Mouse (Mus musculus): ENCODE data around the gene E330021D16Rik. TPM values are rescaled to one million over a fixed set of nuclear protein-coding genes. Genes with fewer than 3 reads are reported as not detected.

Gene E330021D16Rik
- 0.22 TPM in 1 of 2 replicates, not detected in the other for polyA plus RNA-seq (2015; fragmentation: Nextera tagmentation; extraction: Ambion mirVana)

DNA sequence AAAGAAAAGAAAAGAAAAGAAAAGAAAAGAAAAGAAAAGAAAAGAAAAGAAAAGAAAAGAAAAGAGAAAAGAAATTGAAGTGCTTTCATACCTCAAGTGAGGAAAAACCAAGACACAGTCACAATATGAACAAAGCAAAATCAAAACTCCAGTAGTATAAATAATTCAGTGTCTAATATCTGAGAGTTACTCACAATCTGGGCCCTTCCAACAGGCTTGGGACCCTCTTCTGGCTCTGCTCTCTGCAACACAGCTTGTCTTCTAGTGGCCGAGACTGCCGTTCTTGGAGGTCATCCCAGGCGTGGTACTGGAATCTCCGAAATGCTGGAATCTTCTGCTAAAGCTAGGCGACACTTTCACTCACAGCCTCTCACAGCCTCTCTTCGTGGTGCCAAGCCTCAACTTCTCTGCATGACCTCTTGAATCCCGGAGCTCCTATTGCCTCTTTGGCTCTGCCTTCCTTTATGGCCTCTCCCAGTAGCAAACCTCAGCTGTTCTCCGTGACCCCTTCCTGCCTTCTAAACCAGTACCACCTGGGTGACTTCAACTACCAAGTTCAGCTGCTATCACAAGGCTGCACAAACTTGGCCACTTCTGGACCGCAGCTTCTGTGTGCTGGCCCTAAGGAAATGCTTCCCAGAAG, at the start of gene E330021D16Rik:
E330021D16Rik (minus strand) TSS at position 437 of the 643 bp plus-strand sequence.
- H3K27me3 ChIP-seq: no peaks in the 10 kb centered on the region
- ATAC-seq (ENCODE audit: low read depth) (no peak), DNase-seq (no peak)
- peaks cover 16% of the 10 kb centered on the region; the same call in 1 of the 2 replicates for H3K4me1 ChIP-seq (replicated peaks)
- no peaks in the 10 kb centered on the region for H3K9me3 ChIP-seq (replicated peaks)
- no peak within 1 kb of the TSS for H3K27ac ChIP-seq
- no peak within 1 kb of the TSS for H3K4me3 ChIP-seq (replicated peaks)
- no peak within 1 kb of the TSS for H3K4me2 ChIP-seq
- 78% methylated on average over 9 of the region's 9 CpGs for WGBS (ENCODE audit: insufficient replicate concordance)
- no peaks in the 10 kb centered on the region for H3K36me3 ChIP-seq
- no peak within 1 kb of the TSS for H3K9ac ChIP-seq

DNA sequence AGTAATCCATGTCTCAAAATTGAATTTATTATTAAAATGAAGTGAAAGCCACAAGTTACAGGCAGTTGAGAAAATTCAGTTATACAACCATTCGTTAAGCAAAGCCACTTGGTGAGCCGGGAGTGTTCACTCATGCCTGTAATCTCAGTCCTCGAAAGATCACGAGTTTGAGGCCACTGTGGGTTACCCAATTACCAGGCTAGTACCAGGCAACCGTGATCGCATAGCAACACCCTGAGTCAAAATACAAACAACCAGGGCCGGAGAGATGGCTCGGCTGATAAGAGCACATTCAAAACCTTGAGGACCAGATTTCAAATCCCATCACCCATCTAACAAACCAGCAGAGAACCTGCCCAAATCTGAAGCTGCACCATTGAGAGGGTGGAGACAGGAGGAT, 49.7 kb upstream of the E330021D16Rik start:
- DNase-seq (no peak), ATAC-seq (ENCODE audit: low read depth) (no peak)
- Histone ChIP-seq H3K4me1 (replicated peaks) (peaks cover 65% of the 10 kb centered on the region), H3K36me3 (no peaks in the 10 kb centered on the region), H3K27me3 (no peaks in the 10 kb centered on the region), H3K9me3 (replicated peaks) (no peaks in the 10 kb centered on the region), H3K9ac (no peak overlapping the region), H3K4me3 (replicated peaks) (no peak overlapping the region), H3K27ac (no peak overlapping the region), H3K4me2 (no peak overlapping the region)
- 69% methylated on average over 8 of the region's 8 CpGs for WGBS (ENCODE audit: insufficient replicate concordance)

GRCm38 (mm10) chr6:136464121-136464621, 48.8 kb upstream of the E330021D16Rik start:
- H3K36me3 ChIP-seq: no peaks in the 10 kb centered on the region
- ATAC-seq (ENCODE audit: low read depth) (no peak), DNase-seq (no peak)
- no peak overlapping the region for H3K4me3 ChIP-seq (replicated peaks)
- H3K27me3 ChIP-seq: no peaks in the 10 kb centered on the region
- H3K9me3 ChIP-seq (replicated peaks): no peaks in the 10 kb centered on the region
- 32% methylated on average over 12 of the region's 12 CpGs for WGBS (ENCODE audit: insufficient replicate concordance)
- H3K27ac ChIP-seq: peak overlapping the region; percentile 10; the same call in 1 of the 2 replicates
- peak overlapping the region; percentile 15; the same call in 1 of the 2 replicates for H3K9ac ChIP-seq
- peak overlapping the region; percentile 23; the same call in 1 of the 2 replicates for H3K4me2 ChIP-seq
- peaks cover 61% of the 10 kb centered on the region for H3K4me1 ChIP-seq (replicated peaks)

DNA sequence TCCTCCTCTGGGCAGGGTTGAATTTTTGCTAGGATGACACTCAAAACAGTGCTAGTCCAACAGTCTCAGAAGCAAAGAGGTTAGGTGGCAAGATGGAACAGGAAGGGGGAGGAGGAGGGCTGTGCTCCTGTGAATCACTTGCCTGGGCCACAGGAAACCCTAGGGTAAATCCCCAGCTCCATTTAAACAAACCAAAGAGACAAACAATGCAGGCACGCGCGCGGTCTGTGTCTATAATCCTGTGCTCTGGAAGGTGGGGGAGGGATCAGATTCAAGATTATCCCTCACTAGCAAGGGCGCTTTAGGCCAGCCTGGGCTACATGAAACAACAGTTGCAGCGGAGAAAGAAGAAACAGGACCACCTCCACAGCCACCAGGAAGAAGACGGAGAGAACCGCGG, 48.1 kb upstream of the E330021D16Rik start:
- Histone ChIP-seq H3K36me3 (no peaks in the 10 kb centered on the region), H3K4me1 (replicated peaks) (peaks cover 59% of the 10 kb centered on the region), H3K4me3 (replicated peaks) (no peak overlapping the region), H3K27me3 (no peaks in the 10 kb centered on the region), H3K4me2 (0 out of 2 replicates have a peak overlapping the region, but pooled peaks have one; percentile 23), H3K9ac (0 out of 2 replicates have a peak overlapping the region, but pooled peaks have one; percentile 15), H3K27ac (peak overlapping the region; percentile 10), H3K9me3 (replicated peaks) (no peaks in the 10 kb centered on the region)
- ATAC-seq (ENCODE audit: low read depth): no peak
- DNase-seq: no peak
- 39% methylated on average over 9 of the region's 9 CpGs for WGBS (ENCODE audit: insufficient replicate concordance)

GRCm38 (mm10) chr6:136459156-136459555, 43.8 kb upstream of the E330021D16Rik start:
- no peak overlapping the region for H3K4me2 ChIP-seq
- no peak for DNase-seq
- no peaks in the 10 kb centered on the region for H3K36me3 ChIP-seq
- no peak overlapping the region for H3K4me3 ChIP-seq (replicated peaks)
- H3K9ac ChIP-seq: no peak overlapping the region
- ATAC-seq (ENCODE audit: low read depth): peak; percentile 39
- H3K4me1 ChIP-seq (replicated peaks): peaks cover 23% of the 10 kb centered on the region
- 47% methylated on average over 7 of the region's 7 CpGs for WGBS (ENCODE audit: insufficient replicate concordance)
- H3K9me3 ChIP-seq (replicated peaks): no peaks in the 10 kb centered on the region
- H3K27ac ChIP-seq: no peak overlapping the region
- no peaks in the 10 kb centered on the region for H3K27me3 ChIP-seq

DNA sequence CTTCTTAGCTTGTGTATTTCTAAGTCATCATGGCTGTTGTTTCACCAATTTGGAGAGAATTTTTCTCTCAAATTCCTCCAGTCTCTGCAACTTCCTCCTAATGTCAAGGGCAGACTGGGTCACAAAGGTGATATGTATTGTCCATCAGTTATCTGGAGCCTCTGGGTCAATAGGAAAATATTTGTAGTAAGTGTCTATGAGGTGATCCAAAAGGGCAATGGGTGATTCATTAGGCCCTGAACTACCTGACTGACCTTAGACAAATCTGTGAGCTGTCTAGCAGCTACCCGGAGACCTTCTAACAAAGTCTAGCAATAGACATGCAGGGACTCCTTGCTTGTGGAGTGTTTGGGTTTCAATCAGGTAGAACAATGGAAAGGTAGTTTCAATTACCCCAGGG, 40.9 kb upstream of the E330021D16Rik start:
- 66% methylated on average over 1 of the region's 1 CpGs for whole genome bisulfite sequencing (ENCODE audit: insufficient replicate concordance)
- Histone ChIP-seq H3K4me3 (replicated peaks) (no peak overlapping the region), H3K9ac (no peak overlapping the region), H3K4me2 (no peak overlapping the region), H3K4me1 (replicated peaks) (peaks cover 12% of the 10 kb centered on the region), H3K36me3 (no peaks in the 10 kb centered on the region), H3K9me3 (replicated peaks) (no peaks in the 10 kb centered on the region), H3K27me3 (no peaks in the 10 kb centered on the region), H3K27ac (no peak overlapping the region)
- no peak for DNase-seq
- no peak for ATAC-seq (ENCODE audit: low read depth)

DNA sequence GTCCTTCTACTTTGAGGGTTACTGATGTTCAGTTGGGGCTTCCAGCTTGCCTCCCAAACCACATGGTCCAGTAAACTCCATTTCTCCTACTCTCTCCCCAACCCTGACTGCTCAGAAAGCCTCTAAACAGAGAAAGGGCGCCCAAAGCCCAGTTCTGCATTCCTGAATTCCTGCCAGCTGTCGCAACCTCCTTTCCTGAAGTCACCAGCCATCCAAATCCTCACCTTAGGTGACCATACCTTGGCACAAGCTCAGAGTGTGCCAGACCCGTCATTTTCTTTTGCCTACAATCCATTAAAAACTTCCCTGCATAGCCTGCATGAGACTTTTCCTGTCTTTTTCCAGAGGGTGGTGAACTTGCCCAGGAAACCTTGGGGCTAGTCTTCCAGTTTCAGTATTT, 40.3 kb upstream of the E330021D16Rik start:
- ATAC-seq (ENCODE audit: low read depth): no peak
- WGBS (ENCODE audit: insufficient replicate concordance): 58% methylated on average over 3 of the region's 3 CpGs
- no peaks in the 10 kb centered on the region for H3K36me3 ChIP-seq

DNA sequence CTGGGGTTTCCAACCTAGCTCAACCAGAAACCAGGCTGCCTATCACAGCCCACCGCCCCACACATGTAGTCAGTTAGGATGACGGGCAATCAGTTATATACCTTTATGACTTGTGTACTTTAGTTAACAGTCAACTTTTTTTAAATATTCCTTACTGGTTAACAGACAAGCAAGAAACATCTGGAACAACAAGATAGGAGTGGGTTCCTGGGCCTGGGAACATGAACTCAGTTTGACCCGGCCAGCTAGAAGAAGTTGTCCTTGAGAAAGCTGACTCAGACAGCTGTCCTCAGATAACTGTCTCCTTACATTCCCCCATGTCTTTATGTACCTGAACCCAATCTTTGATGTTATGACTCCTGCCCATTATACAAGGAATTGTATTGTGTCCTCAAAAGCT, 37.3 kb upstream of the E330021D16Rik start:
- DNase-seq (no peak), ATAC-seq (ENCODE audit: low read depth) (no peak)
- no peaks in the 10 kb centered on the region for H3K27me3 ChIP-seq
- no peak overlapping the region for H3K4me2 ChIP-seq
- no peaks in the 10 kb centered on the region for H3K9me3 ChIP-seq (replicated peaks)
- H3K4me3 ChIP-seq (replicated peaks): no peak overlapping the region
- peaks cover 7% of the 10 kb centered on the region; the same call in 1 of the 2 replicates for H3K4me1 ChIP-seq (replicated peaks)
- H3K27ac ChIP-seq: no peak overlapping the region
- 53% methylated on average over 3 of the region's 3 CpGs for WGBS (ENCODE audit: insufficient replicate concordance)
- H3K36me3 ChIP-seq: no peaks in the 10 kb centered on the region
- no peak overlapping the region for H3K9ac ChIP-seq

More for the DNA sequence above, 40.3 kb upstream of the E330021D16Rik start:
- H3K27ac ChIP-seq: no peak overlapping the region
- no peaks in the 10 kb centered on the region for H3K27me3 ChIP-seq
- H3K4me2 ChIP-seq: no peak overlapping the region
- H3K4me1 ChIP-seq (replicated peaks): peaks cover 12% of the 10 kb centered on the region
- no peak overlapping the region for H3K4me3 ChIP-seq (replicated peaks)
- no peaks in the 10 kb centered on the region for H3K9me3 ChIP-seq (replicated peaks)
- H3K9ac ChIP-seq: no peak overlapping the region
- no peak for DNase-seq

DNA sequence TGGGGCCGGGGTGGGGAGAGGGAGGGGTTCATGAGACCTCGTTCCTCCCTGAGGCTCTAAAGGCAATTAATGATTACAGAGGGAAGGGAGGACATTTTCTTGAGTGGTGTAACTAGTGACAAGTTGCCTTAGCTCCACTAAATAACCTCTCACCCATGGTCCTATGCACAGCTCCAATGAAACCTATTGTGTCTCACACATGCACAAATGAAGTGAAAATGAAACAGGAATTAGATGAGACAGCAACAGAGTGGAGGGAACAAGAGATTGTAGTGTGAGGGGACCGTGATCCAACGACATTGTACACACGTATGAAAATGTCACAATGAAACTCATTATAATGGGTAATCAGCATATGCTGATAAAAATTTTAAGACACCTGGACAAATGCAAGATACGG, 35.5 kb upstream of the E330021D16Rik start:
- WGBS (ENCODE audit: insufficient replicate concordance): 65% methylated on average over 6 of the region's 6 CpGs
- Histone ChIP-seq H3K9ac (no peak overlapping the region), H3K27me3 (no peaks in the 10 kb centered on the region), H3K4me1 (replicated peaks) (peaks cover 7% of the 10 kb centered on the region; the same call in 1 of the 2 replicates), H3K4me2 (no peak overlapping the region), H3K27ac (no peak overlapping the region), H3K4me3 (replicated peaks) (no peak overlapping the region), H3K36me3 (no peaks in the 10 kb centered on the region), H3K9me3 (replicated peaks) (no peaks in the 10 kb centered on the region)
- ATAC-seq (ENCODE audit: low read depth): no peak
- DNase-seq: no peak

GRCm38 (mm10) chr6:136449930-136450329, 34.6 kb upstream of the E330021D16Rik start:
- DNase-seq (no peak), ATAC-seq (ENCODE audit: low read depth) (no peak)
- H3K36me3 ChIP-seq: no peaks in the 10 kb centered on the region
- H3K9me3 ChIP-seq (replicated peaks): 0 out of 2 replicates have a peak, but pooled peaks cover 5% of the 10 kb centered on the region
- H3K9ac ChIP-seq: no peak overlapping the region
- peak overlapping the region; percentile 18; the same call in 1 of the 2 replicates for H3K27ac ChIP-seq
- no peak overlapping the region for H3K4me2 ChIP-seq
- no peak overlapping the region for H3K4me3 ChIP-seq (replicated peaks)
- H3K4me1 ChIP-seq (replicated peaks): peaks cover 7% of the 10 kb centered on the region; the same call in 1 of the 2 replicates
- WGBS (ENCODE audit: insufficient replicate concordance): 49% methylated on average over 1 of the region's 1 CpGs
- H3K27me3 ChIP-seq: no peaks in the 10 kb centered on the region

DNA sequence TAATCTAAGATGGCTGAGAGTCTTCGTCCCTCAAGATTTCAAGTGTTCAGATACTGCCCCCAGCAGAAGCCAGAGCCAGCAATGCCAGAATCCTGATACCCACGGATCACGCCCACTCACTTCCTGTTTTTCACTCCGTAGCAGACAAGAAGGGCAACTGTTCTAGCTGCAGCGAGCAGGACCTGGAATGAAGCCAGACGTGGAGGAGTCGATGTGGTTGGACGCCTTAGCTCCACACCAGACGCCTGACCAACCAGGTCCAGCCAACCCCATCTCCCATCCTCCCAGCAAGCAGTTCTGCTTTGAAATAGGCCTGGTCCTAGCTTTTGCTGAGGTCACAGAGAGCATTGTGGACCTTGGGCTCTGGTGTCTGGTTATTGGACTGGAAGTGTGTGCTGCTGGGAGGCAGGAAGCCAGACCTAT, 33.9 kb upstream of the E330021D16Rik start:
- WGBS (ENCODE audit: insufficient replicate concordance): 10% methylated on average over 9 of the region's 9 CpGs
- no peak overlapping the region for H3K4me2 ChIP-seq
- peaks cover 7% of the 10 kb centered on the region; the same call in 1 of the 2 replicates for H3K4me1 ChIP-seq (replicated peaks)
- no peaks in the 10 kb centered on the region for H3K36me3 ChIP-seq
- no peaks in the 10 kb centered on the region for H3K27me3 ChIP-seq
- H3K9ac ChIP-seq: no peak overlapping the region
- H3K4me3 ChIP-seq (replicated peaks): no peak overlapping the region
- 0 out of 2 replicates have a peak, but pooled peaks cover 8% of the 10 kb centered on the region for H3K9me3 ChIP-seq (replicated peaks)
- DNase-seq: peak; percentile 9
- ATAC-seq (ENCODE audit: low read depth): peak; percentile 70
- H3K27ac ChIP-seq: peak overlapping the region; percentile 39; the same call in 1 of the 2 replicates

Measured in liver, embryonic 13.5 days (tissue).